Mouse (Mus musculus) left cerebral cortex, adult 11 months (tissue): Measurements from ENCODE around the gene Mrpl12.
"Not testable (repeated sequence)": the region's sequence is repeated elsewhere in the genome, so short reads cannot be mapped to it uniquely, and the experiment has no call there.

Source experiments
- DNase-seq: peaks from one replicate; pipeline ENCODE4 v3.0.0; 2022; ENCODE audit warnings: low spot score

The Mrpl12 gene

DNA sequence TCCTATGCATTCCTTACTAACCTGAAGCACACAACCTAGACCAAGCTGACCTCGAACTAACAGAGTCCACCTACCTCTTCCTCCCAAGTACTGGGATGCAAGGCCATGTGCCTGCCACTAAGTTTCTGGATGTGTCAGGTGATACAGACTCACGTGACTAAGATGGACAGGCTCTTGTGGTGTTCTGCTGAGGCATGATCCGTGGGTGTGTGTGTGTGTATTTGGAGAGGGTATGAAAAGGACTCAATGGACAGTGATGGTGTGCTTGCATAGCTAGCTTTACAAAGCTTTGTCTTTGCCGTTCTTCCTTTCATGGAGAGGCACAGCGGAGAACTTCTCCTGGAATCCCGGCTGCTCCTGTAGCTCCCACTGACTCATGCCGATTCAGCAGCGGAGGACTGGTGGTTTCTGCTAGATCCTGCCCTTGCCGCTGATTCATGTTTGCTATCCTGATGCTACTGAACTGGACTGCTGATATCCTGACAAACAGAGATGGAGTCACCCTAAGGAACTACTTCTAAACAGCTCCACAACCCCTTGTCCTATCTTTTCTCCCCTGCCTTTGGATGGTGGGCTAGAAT lies 24.0 kb downstream of the Mrpl12 start:
- no peak for DNase-seq

DNA sequence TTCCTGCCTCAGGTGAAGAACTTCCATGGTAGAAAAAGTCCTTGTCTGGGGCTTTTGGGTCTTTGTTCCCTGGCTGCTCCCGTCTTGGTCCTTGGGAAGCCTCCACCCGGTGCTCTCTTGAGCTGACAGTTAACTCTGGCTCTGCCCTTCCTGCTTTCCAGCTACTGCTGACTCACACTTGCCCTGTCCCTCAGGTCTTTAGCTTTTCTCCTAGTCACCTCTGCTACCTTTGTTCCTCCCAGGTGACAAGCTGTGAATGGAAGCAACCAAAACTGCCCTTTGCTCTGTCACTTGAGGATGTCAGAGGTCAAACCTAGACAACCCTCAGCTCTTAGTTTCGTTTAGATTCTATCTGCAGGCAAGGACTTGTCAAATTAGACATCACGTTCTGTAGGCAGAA lies 25.5 kb downstream of the Mrpl12 start:
- DNase-seq, result no peak

DNA sequence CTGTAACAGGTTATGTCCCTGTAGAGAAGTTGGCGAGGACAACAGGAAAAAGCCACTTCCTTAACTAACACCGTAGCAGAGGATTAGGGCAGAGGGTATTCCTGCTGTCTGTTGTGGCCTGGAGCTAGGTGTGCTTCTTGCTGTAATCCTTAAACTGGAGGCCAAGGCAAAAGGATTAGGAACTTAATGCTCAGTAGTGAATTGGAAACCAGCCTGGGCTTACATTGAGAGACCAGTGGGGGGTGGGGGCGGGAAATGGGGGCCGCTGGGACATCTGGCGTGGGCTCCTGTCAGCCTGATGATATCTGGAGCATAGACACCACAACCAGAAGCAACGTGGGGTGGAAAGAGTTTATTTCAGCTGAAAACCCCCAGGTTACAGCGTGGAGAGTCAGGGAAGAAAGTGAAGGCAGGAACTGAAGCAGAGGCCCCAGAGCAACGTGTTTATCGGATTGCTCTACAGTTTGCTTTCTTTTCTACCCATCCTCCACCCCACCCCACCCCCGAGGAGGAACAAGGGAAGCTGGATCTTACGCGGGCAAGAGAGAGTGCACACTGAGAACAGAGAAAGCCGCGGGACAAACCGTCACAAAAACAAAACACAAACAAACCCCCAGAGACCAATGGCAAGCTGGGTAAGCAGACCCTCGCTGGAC lies 26.1 kb downstream of the Mrpl12 start:
- no peak for DNase-seq

DNA sequence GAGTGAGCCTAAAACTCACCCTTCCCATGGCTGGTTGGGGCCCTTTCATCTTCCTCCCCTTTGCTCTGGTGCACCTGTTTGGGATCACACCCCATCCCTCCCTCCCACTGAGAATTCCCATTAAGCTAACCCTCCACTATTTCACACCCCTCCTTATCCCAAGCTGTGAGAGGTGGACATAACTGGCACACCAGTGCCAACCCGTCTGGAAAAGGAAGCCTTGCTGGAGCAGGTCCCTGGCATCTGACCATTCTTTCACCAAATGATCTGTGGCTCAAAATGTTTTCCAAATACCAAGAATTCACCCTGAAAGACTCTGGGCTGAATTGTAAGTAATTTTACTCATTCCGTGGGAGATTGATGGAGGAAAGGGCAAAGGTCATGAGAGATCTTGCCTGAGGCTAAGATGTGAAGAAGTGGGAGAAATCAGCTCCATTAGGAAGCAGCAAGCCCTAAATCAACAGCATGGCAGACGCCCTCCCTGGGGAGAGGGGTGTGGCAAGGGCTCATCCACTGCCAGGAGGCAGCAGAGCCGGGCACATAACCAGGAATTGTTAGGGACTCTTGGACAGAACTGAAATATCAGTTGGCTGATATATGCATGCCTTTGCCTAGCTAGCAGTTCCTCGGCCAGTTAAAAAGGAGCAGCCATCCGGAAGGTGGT lies 28.5 kb downstream of the Mrpl12 start:
- DNase-seq, result no peak

DNA sequence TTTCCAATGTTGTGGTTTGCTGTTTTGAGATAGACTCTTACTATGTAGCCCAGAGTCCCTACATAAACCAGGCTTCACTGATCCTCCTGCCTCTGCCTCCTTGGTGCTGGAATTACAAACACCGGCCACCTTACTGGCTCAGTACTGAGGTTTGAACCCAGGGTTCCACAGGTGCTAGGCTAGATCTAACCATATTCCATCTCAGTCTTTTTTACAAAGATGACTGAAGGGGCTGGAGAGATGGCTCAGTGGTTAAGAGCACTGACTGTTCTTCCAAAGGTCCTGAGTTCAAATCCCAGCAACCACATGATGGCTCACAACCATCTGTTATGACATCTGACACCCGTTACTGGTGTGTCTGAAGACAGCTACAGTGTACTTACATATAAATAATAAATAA lies 29.8 kb downstream of the Mrpl12 start:
- DNase-seq, result not testable (repeated sequence)

DNA sequence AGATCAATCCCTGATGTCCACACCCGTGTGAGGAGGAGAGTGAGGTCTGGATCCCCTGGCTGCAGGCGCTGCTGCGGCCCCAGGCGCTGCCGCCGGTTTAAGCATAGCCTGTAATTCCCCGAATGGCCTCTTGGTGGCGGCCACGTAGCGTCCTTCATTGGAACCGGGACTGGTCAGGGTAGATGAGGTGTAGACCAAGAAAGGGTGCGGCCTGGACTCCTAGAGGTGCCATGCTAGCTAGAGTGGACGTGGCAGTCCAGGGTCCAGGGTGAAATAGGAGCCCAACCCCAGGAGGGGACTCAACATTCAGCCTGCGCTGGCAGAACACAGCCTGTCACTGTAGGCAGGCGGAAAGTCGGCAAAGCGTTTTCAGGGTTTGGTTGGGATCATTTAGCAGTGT lies 31.2 kb downstream of the Mrpl12 start:
- peak; percentile 42 for DNase-seq

DNA sequence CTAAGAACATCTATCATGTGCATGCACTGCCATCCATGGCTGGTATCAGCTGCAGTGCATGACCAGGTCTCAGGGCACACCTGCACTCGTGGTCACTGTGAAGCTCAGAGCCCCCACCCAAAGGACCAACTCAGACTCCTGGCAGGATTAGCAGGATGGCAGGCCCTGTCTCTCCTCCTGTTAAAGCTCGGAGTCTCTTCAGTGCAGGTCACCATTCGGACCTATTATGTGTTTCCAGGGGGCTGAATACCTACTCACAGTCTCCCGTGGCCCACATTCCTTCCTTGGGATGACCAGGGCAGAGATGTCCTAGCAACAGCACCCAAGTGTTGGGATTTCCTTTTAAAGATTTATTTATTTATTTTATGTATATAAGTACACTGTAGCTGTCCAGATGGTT lies 32.7 kb downstream of the Mrpl12 start:
- DNase-seq, result no peak

DNA sequence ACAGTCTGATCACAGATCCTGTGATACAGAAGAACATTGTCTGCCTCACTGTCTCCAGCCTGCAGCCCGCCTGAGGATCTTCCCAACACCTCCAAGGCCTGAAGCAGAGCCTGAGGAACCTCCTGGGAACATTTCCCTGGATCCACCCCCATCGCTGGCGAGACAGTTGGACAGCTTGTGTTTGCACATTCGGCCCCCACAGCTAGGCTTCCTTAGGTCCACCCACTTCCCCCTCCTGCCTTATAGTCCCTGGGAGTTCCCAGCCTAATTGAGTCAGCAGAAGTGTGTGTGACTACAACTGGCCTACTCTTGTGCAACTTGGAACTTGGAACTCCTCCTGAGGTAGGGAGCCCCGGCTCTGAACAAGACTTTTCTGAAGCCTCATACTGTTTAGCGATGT lies 33.6 kb downstream of the Mrpl12 start:
- DNase-seq, result peak; percentile 63

DNA sequence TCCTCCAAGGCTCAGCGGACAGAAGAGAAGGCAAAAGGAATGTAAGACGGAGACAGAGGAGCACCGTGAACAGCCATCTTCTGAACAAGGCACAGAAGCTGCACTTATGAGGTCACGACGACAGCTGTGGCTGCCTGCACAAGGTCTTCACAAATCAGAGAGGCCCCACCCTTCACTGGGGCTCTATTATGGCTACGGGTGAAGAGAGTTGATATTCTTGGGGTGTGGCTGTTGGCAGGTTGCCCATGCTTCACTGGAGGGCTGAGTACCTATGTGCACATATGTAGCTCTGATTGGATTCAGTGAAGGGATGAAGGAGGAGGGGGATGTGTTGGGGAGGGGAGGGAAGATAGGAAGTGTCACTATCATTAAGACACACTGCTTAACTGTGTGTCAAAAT lies 34.1 kb downstream of the Mrpl12 start:
- no peak for DNase-seq

DNA sequence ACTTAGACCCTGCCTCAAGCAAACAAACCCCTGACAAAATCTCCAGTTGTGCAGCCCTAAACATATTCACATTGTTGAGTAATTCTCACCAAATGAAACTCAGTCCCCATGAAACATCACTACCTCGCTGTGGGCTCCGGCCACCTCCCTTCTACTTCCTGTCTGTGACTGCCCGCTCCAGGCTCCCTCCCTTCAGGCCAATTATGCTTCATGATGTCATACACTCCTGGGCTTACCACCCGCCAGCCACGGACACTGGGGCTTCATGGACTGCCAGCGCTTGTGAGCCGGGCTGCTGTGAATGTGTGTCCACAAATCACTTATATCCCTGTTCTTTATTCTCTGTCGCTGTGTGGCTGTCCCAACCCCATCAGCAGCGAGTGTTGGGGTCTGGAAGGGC lies 35.3 kb downstream of the Mrpl12 start:
- DNase-seq, result no peak

DNA sequence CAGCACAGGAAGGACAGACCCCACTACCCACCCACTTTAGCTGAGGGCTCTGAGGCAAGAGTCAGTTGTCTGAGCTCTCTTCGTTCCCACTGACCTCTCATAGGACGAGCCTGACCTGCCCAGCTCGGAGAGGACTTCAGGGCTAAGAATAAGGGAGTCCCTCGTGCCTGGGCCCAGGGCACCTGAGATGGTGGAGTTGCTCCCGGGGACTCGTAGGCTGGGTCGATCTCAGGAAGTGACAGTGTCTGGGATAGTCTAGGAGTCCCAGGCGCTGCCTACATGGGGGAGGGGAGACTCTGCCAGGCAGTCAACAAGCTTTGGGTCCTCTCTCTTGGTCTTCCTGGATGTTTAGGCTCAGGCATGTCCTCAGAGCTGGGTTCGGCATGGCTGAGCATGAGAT lies 36.1 kb downstream of the Mrpl12 start:
- no peak for DNase-seq

DNA sequence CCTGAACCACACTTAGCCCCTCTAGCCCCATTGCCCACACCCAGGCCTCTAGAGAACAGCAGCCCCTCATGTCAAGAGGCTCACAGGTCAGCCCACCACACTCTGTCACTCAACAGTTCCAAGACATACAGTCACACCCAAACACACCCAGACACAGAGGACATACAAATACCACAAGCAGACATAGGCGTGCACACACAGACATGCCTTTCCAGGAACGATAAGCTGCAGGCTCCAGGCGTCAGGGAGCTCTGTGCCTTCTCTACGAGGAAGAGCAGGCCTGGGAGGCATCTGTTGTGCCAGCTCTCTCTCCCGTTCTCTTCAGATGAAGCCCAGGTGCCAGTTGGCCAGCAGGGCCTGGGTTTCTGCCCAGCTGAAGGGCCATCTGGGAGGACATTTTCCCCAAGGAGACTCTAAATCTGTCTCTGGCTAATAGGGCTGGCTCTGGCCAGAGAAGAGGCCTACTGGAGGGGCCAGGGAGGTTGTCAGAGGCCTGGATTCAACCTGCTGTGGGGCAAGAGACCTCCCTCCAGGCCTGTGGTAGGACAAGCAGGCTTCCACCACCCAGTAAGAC lies 36.6 kb downstream of the Mrpl12 start:
- DNase-seq, result no peak

DNA sequence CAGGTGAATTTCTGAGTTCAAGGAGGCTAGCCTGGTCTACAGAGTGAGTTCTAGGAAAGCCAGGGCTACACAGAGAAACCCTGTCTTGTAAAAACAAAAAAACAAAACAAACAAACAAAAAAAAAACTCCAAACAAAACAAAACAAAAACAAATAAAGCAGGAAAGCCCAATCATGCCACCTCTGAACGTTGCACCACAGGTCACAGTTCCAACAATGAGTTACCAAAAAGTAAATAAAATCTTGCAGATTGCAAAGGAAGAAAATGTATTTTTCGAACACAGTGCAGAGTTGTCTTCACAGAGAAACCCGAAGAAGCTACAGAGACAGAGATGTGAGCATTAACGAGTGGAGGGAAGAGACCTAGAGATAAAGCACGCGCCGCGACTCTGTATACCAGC lies 38.2 kb downstream of the Mrpl12 start:
- DNase-seq, result no peak

DNA sequence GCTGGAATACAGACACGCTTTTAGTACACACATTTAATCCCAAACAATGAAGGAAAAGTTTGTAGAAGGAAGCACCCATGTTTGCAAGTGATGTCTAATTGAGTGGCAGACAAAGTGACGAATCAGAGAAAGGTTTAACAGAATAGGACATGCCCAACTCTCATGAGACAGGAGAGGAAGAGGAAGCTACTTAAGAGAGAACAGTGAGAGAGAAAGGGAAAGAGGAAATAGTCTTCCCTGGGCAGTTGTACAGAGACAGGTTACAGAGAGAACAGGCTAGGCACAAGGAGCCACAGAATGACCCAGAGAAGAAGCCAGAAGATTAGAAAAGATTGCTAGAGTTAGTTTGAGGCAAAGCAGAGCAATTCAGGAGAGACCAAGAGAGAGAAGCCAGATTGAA lies 41.5 kb downstream of the Mrpl12 start:
- no peak for DNase-seq

DNA sequence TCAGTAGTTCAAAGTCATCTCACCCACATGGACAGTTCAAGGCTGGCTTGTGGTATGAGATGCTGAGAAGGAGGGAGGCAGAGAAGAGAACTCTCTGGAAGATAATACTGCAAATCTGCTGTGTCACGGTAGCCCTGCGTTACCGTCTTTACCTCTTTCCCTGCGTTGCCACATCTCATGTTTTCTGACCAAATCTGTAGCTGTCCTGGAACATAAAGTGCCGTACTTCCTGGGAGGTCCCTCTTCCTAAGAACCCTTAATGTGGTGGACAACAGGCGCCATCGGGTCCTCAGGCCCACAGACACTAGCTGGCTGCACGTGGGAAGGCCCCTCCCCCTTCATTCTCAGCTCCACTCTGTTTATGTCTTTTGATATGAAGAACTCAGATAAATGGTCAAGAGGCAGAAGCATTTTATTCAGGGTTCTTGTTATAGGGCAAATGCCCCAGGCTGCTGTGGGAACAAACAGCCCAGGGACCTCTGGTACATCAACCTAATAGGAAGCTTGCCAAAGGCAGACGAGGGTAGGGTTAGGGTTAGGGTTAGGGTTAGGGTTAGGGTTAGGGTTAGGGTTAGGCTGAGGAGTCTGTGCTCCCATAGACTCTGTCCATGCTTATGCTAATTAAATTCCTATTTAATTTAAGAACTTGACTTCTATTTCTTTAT lies 43.4 kb downstream of the Mrpl12 start:
- DNase-seq, result no peak

DNA sequence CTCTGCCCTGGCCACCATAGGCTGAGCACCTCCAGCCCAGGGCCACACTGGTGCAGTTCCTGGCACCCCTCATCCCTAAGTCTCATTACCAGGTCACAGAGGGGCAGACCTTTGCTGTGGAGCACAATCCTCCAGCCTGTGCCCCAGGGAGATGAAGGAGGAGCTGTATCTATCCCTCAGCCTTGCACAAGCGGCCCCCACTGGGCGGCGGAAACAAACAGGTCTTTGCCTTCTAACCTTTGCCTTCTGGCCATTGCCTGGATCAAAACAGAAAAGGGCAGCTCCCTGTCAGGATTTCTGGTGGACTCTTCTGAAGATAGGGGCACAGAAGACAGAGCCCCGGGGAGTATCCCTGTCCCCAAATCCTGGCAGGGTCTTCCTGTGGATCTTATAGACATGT lies 44.5 kb downstream of the Mrpl12 start:
- no peak for DNase-seq

DNA sequence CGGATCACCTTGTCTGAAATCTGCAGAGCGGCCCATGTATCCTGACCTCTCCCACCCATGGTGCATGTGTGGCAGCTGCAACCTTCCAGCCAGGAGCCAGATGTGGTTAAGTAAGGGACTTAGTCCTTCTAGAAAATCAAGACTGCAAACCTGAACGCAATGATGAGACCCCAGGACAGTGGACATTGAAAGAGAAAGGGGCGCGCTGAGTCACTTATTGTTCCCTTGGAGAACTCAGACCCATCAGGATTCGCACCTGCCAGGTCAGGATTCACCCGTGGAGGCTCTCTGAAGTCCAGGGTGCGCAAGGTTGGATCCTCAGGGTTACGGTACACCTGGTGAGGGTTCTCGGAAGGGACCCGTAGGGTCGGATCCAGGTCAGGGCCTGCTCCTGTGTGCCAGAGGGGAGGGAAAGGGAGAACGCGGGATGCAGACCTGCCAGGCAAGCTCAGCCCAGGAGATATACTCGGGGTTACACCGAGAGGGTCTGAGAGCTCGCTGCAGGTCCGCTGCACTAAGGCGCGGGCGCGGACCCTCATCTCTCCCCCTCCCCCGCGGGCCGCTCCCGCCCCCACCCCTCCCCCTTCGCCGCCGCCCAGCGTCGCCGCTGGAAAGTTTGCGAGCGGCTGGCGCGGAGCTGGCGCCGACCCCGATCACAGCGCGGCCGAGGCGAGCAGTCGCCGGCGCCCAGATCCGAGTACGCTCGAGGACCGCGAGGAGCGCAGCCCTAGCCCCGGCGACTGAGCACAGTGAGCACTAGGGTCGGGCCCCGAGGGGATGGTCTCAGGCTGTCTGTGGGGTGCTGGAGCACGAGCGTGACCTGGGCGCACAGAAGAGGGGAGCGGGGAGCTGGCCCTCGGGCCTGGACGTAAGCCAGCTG lies 45.9 kb downstream of the Mrpl12 start, which contains the start of gene Gcgr:
Gene Gcgr, plus strand, starts transcription at position 615 of the 880 bp plus-strand sequence.
- DNase-seq, result no peak

DNA sequence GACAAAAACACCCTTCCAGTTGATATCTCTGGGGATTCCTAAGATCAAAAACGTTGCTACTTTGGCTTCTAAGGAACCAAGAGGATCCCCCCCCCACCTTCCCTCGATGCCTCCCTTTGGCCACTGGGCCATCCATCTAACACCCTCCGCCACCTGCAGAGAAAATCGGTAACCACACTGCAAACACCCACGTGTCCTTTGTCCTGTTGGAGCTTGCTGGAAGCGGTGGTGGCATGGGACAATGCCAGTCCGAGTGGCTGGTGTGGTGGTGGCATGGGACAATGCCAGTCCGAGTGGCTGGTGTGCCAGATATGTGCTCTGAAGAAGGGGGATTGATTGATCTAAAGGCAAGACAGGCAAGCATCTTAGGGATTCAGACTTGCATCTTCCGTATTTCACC lies 47.2 kb downstream of the Mrpl12 start:
- no peak for DNase-seq

DNA sequence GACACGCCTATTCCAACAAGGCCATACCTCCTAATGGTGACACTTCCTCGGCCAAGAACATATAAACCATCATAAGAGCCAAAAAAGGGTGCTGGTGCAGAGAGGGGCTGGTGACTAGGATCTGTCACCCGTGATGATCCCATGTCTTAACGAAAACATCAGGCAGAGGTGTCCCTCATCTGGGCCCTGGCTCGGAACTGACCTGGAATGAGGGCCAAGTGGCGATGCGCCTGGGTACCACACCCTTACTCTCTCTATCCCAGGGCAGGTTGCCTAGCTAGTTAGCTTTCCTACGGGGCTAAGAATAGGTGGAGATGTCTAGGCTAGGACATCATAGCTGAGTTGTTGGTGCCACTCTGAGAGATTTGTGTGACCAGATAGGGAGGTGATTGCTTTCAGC lies 49.7 kb downstream of the Mrpl12 start:
- no peak for DNase-seq

DNA sequence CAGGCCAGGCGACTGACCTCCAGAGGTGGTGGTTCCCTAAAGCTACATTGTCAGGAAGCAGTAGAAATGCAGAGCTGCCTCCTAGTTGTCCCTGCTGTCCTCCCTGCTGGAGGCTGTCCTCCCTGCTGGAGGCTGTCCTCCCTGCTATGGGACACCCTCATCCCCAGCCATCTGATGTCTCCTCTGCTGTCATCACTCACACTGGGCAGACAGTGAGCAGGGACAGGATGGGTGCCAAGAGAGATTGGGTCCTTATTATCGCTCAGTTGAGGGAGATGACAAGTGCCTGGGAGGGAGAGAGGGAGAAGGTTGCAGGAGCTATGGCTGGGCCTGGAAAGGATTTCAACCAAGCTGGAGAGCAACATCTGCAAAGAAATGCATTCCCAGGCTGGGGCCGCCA lies 50.7 kb downstream of the Mrpl12 start:
- DNase-seq, result no peak

DNA sequence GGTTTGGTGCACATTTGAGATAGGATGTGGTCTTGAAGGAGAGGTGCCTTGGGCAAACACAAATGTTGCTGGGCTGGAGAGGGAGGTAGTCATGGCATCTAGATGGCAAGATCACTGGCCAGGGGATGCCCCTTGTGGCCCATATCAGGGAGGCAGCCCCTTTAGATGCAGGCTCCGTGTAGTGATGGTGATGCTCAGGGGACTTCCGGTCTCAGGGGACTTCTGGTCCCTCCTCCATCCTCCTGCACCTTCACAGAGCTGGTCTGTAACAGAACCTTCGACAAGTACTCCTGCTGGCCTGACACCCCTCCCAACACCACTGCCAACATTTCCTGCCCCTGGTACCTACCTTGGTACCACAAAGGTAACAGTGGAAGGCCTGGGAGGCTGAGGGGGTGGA lies 51.4 kb downstream of the Mrpl12 start:
- DNase-seq, result no peak

DNA sequence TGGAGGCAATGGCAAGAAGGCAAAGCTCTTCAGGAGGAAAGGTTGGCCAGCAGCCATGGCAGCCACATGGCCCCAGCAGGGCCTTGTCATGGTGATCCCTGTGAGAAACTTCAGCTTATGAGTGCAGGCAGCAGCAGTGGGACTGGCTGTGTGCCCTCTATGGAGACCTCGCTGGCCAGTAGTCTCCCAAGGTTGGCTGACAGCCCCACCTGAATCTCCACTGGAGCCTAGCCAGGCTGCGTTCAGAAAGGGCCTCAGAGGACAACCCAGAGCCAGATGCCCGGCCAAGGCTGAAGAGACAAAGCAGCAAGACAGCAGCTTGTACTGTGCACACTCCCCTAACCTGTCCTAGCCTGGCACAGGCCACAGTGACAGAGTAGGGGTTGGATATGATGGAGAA lies 54.1 kb downstream of the Mrpl12 start:
- no peak for DNase-seq
